Mouse (Mus musculus): Measurements from ENCODE around the gene Tepp. TPM values are rescaled to one million over a fixed set of nuclear protein-coding genes. Genes with fewer than 3 reads are reported as not detected.

Gene Tepp
- polyA plus RNA-seq, 1 experiment from 2014 or later = not detected

GRCm38 (mm10) chr8:95331720-95332436 is 21.5 kb downstream of the Tepp start, which contains the start of the genes Zfp319 and Usb1:
Gene Zfp319 (minus strand): TSS chr8:95331950.
Gene Usb1 (plus strand): TSS chr8:95332284.
- WGBS (ENCODE audit: insufficient replicate concordance) = under 1% methylated on average over 75 of the region's 80 CpGs
- Histone ChIP-seq H3K27ac (peak within 1 kb of the TSS; percentile 97), H3K27me3 (replicated peaks) (no peaks in the 10 kb centered on the region), H3K4me1 (peaks cover 33% of the 10 kb centered on the region), H3K9ac (peak within 1 kb of the TSS; percentile 74), H3K36me3 (peaks cover 47% of the 10 kb centered on the region), H3K9me3 (replicated peaks) (no peaks in the 10 kb centered on the region), H3K4me2 (peak within 1 kb of the TSS; percentile 97), H3K4me3 (peak within 1 kb of the TSS; percentile 72)
- peak; percentile 93 for ATAC-seq

GRCm38 (mm10) chr8:95332437-95333199 is 22.3 kb downstream of the Tepp start:
- Histone ChIP-seq H3K27me3 (replicated peaks) (no peaks in the 10 kb centered on the region), H3K4me2 (peak overlapping the region; percentile 97), H3K4me1 (peaks cover 33% of the 10 kb centered on the region), H3K4me3 (peak overlapping the region; percentile 72), H3K27ac (peak overlapping the region; percentile 97), H3K9ac (peak overlapping the region; percentile 74), H3K36me3 (peaks cover 43% of the 10 kb centered on the region), H3K9me3 (replicated peaks) (no peaks in the 10 kb centered on the region)
- WGBS (ENCODE audit: insufficient replicate concordance) = 27% methylated on average over 21 of the region's 21 CpGs
- ATAC-seq = no peak

GRCm38 (mm10) chr8:95335706-95336105 is 25.3 kb downstream of the Tepp start:
- Histone ChIP-seq H3K36me3 (peaks cover 38% of the 10 kb centered on the region), H3K4me3 (no peak overlapping the region), H3K9ac (no peak overlapping the region), H3K4me2 (no peak overlapping the region), H3K27me3 (replicated peaks) (no peaks in the 10 kb centered on the region), H3K27ac (no peak overlapping the region), H3K9me3 (replicated peaks) (no peaks in the 10 kb centered on the region), H3K4me1 (peaks cover 22% of the 10 kb centered on the region)
- ATAC-seq = no peak
- 56% methylated on average over 1 of the region's 1 CpGs for WGBS (ENCODE audit: insufficient replicate concordance)

- Histone ChIP-seq H3K27ac (no peak overlapping the region), H3K4me1 (peaks cover 16% of the 10 kb centered on the region), H3K9me3 (replicated peaks) (no peaks in the 10 kb centered on the region), H3K4me3 (no peak overlapping the region), H3K9ac (no peak overlapping the region), H3K36me3 (peaks cover 44% of the 10 kb centered on the region), H3K27me3 (replicated peaks) (no peaks in the 10 kb centered on the region), H3K4me2 (no peak overlapping the region)
- ATAC-seq = no peak
These were observed 26.0 kb downstream of the Tepp start for GRCm38 (mm10) chr8:95336363-95336762.

- 71% methylated on average over 5 of the region's 5 CpGs for WGBS (ENCODE audit: insufficient replicate concordance)
- no peaks in the 10 kb centered on the region for H3K27me3 ChIP-seq (replicated peaks)
- no peak overlapping the region for H3K4me3 ChIP-seq
- no peak overlapping the region for H3K9ac ChIP-seq
- no peak overlapping the region for H3K27ac ChIP-seq
- no peak for ATAC-seq
- no peaks in the 10 kb centered on the region for H3K4me1 ChIP-seq
- peaks cover 49% of the 10 kb centered on the region for H3K36me3 ChIP-seq
- H3K9me3 ChIP-seq (replicated peaks) = no peaks in the 10 kb centered on the region
- no peak overlapping the region for H3K4me2 ChIP-seq
These were observed 31.4 kb downstream of the Tepp start for GRCm38 (mm10) chr8:95341721-95342120.

GRCm38 (mm10) chr8:95344668-95345067 is 34.3 kb downstream of the Tepp start:
- no peak for ATAC-seq
- H3K4me3 ChIP-seq = no peak overlapping the region
- H3K9me3 ChIP-seq (replicated peaks) = no peaks in the 10 kb centered on the region
- H3K27ac ChIP-seq = no peak overlapping the region
- no peak overlapping the region for H3K9ac ChIP-seq
- 62% methylated on average over 6 of the region's 6 CpGs for WGBS (ENCODE audit: insufficient replicate concordance)
- H3K4me1 ChIP-seq = no peaks in the 10 kb centered on the region
- H3K36me3 ChIP-seq = peaks cover 38% of the 10 kb centered on the region
- H3K27me3 ChIP-seq (replicated peaks) = peaks cover 19% of the 10 kb centered on the region
- no peak overlapping the region for H3K4me2 ChIP-seq

- 32% methylated on average over 8 of the region's 8 CpGs for WGBS (ENCODE audit: insufficient replicate concordance)
- H3K4me2 ChIP-seq = no peak overlapping the region
- no peaks in the 10 kb centered on the region for H3K9me3 ChIP-seq (replicated peaks)
- H3K27me3 ChIP-seq (replicated peaks) = peaks cover 40% of the 10 kb centered on the region
- H3K27ac ChIP-seq = no peak overlapping the region
- ATAC-seq = no peak
- peaks cover 21% of the 10 kb centered on the region for H3K36me3 ChIP-seq
- peaks cover 5% of the 10 kb centered on the region; the same call in 1 of the 2 replicates for H3K4me1 ChIP-seq
- no peak overlapping the region for H3K9ac ChIP-seq
- no peak overlapping the region for H3K4me3 ChIP-seq
These were observed 36.5 kb downstream of the Tepp start for GRCm38 (mm10) chr8:95346643-95347545.

GRCm38 (mm10) chr8:95348356-95348755 is 38.0 kb downstream of the Tepp start:
- ATAC-seq = no peak
- H3K36me3 ChIP-seq = peaks cover 16% of the 10 kb centered on the region
- H3K4me1 ChIP-seq = peaks cover 10% of the 10 kb centered on the region; the same call in 1 of the 2 replicates
- H3K9me3 ChIP-seq (replicated peaks) = no peaks in the 10 kb centered on the region
- no peak overlapping the region for H3K27ac ChIP-seq
- H3K27me3 ChIP-seq (replicated peaks) = peaks cover 55% of the 10 kb centered on the region
- 49% methylated on average over 2 of the region's 2 CpGs for WGBS (ENCODE audit: insufficient replicate concordance)
- H3K4me3 ChIP-seq = no peak overlapping the region
- H3K9ac ChIP-seq = no peak overlapping the region
- no peak overlapping the region for H3K4me2 ChIP-seq

GRCm38 (mm10) chr8:95348811-95349630 is 38.7 kb downstream of the Tepp start:
- H3K9ac ChIP-seq = no peak overlapping the region

GRCm38 (mm10) chr8:95351461-95351860 is 41.1 kb downstream of the Tepp start:
- H3K4me1 ChIP-seq = peaks cover 10% of the 10 kb centered on the region; the same call in 1 of the 2 replicates
- H3K27me3 ChIP-seq (replicated peaks) = peaks cover 86% of the 10 kb centered on the region
- H3K4me3 ChIP-seq = no peak overlapping the region
- no peak overlapping the region for H3K9ac ChIP-seq
- H3K4me2 ChIP-seq = peak overlapping the region; percentile 71
- no peaks in the 10 kb centered on the region for H3K36me3 ChIP-seq
- no peaks in the 10 kb centered on the region for H3K9me3 ChIP-seq (replicated peaks)
- 7% methylated on average over 15 of the region's 15 CpGs for WGBS (ENCODE audit: insufficient replicate concordance)
- no peak overlapping the region for H3K27ac ChIP-seq
- no peak for ATAC-seq

More at GRCm38 (mm10) chr8:95348811-95349630, 38.7 kb downstream of the Tepp start:
- no peak for ATAC-seq
- Histone ChIP-seq H3K36me3 (peaks cover 10% of the 10 kb centered on the region; the same call in 1 of the 2 replicates), H3K27ac (no peak overlapping the region), H3K4me3 (no peak overlapping the region), H3K4me1 (peaks cover 10% of the 10 kb centered on the region; the same call in 1 of the 2 replicates), H3K9me3 (replicated peaks) (no peaks in the 10 kb centered on the region), H3K27me3 (replicated peaks) (peaks cover 62% of the 10 kb centered on the region), H3K4me2 (no peak overlapping the region)
- 48% methylated on average over 19 of the region's 19 CpGs for WGBS (ENCODE audit: insufficient replicate concordance)
